Mouse (Mus musculus) liver, adult 2 months (tissue): ENCODE data around the gene Ugt2b34.

Experiments used
- CTCF ChIP-seq: fragments of 200-500 bp; IDR thresholded peaks from 2 replicates; pipeline ENCODE4 v1.5.1; 2011; ENCODE audit warnings: low read depth, low read length, control low read depth
- POLR2A ChIP-seq: fragments of 200-500 bp; IDR thresholded peaks from 2 replicates; pipeline ENCODE4 v1.6.1; 2011; ENCODE audit warnings: low read length, control low read depth; ENCODE audit not compliant: insufficient read depth; ENCODE audit errors: extremely low read depth

DNA sequence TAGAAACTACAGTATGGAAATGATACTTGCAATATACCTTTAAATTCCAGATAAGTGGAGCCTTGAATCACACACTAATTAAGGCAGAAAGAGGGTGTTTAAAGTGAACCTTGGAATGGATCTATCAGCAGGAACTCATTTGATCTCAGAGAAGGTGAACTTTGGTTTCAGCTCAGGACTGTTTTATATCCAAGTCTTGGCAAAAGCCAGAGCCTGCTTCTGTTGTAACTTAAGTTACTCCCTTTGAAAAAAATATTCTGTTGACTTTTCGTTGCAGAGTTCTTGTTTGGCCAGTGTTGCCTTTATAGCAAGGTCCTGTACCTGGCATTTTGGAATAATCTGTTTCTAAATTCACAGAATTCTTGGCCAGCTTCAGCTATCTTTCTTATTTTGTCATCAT, 4.0 kb upstream of the Ugt2b34 start:
- TF ChIP-seq CTCF (no peak), POLR2A (no peak)
